Mouse (Mus musculus) midbrain, postnatal 0 days (tissue): Measurements from ENCODE around the gene Flt1. TPM values are rescaled to one million over a fixed set of nuclear protein-coding genes. Genes with fewer than 3 reads are reported as not detected.

Experiments
- ATAC-seq: fragments of 200-750 bp; cut with Nextera tagmentation; 2 replicates; pipeline ENCODE4 v1.8.0; 2017; ENCODE audit warnings: moderate number of reproducible peaks, mild to moderate bottlenecking, moderate TSS enrichment, moderate library complexity; ENCODE audit not compliant: low FRiP score
- DNase-seq: peaks from one replicate; pipeline ENCODE4 v3.0.0-alpha.2; 2015; ENCODE audit warnings: low spot score
- H3K27ac ChIP-seq: fragments of 300-500 bp; sonication (generic); 2 replicates; pipeline ENCODE4 v1.5.1; 2014; ENCODE audit warnings: low read depth, mild to moderate bottlenecking, low read length, mixed read lengths
- H3K27me3 ChIP-seq: fragments of 300-500 bp; sonication (generic); 2 replicates; pipeline ENCODE4 v1.6.1; 2014; ENCODE audit warnings: low read length, control low read depth, mixed read lengths; ENCODE audit not compliant: insufficient read depth
- H3K36me3 ChIP-seq: fragments of 300-500 bp; sonication (generic); 2 replicates; pipeline ENCODE4 v1.6.1; 2014; ENCODE audit warnings: low read length, control low read depth, mixed read lengths; ENCODE audit not compliant: insufficient read depth
- H3K4me1 ChIP-seq: fragments of 300-500 bp; sonication (generic); 2 replicates; pipeline ENCODE4 v1.6.1; 2014; ENCODE audit warnings: mild to moderate bottlenecking, control low read depth, antibody characterized with exemption, low read length, mixed read lengths; ENCODE audit not compliant: insufficient read depth
- H3K4me2 ChIP-seq: fragments of 300-500 bp; sonication (generic); 2 replicates; pipeline ENCODE4 v1.6.1; 2014; ENCODE audit warnings: low read depth, mild to moderate bottlenecking, low read length, mixed read lengths; ENCODE audit not compliant: poor library complexity, severe bottlenecking
- H3K4me3 ChIP-seq: fragments of 300-500 bp; sonication (generic); 2 replicates; pipeline ENCODE4 v1.5.1; 2014; ENCODE audit warnings: low read depth, mild to moderate bottlenecking, low read length, moderate library complexity
- H3K9ac ChIP-seq: fragments of 300-500 bp; sonication (generic); replicated peaks from 2 replicates; pipeline ENCODE4 v1.6.1; 2014; ENCODE audit warnings: mild to moderate bottlenecking, low read length, moderate library complexity, mixed read lengths; ENCODE audit not compliant: poor library complexity, severe bottlenecking
- H3K9me3 ChIP-seq: fragments of 300-500 bp; sonication (generic); 2 replicates; pipeline ENCODE4 v1.6.1; 2016; ENCODE audit warnings: low read length, control low read depth
- CTCF ChIP-seq: IDR thresholded peaks from 2 replicates; pipeline ENCODE4 v1.5.1; 2016; ENCODE audit warnings: antibody characterized with exemption, mild to moderate bottlenecking
- WGBS: fragments of 180-500 bp; shearing (Covaris S2); extraction: QIAGEN DNeasy Blood & Tissue Kit; methylation state at CpG from one replicate; pipeline ENCODE4 v1.1.7; 2014; 5-methylcytosine and 5-hydroxymethylcytosine counted together
- polyA plus RNA-seq: library from polyadenylated mRNA; unstranded; fragments of >200 nt; fragmentation: Nextera tagmentation; extraction: Ambion mirVana; gene quantifications from 2 replicates; pipeline ENCODE4 v1.2.1, GENCODE M21; 2015
- total RNA-seq: library from RNA; depleted of rRNA; stranded (reverse); fragments of >200 nt; gene quantifications from 2 replicates; pipeline ENCODE4 v1.2.3, GENCODE M21; 2014; rRNA removed

Gene Flt1
- total and polyA plus RNA-seq, 2 experiments from 2014 or later: 9.0 to 15.2 TPM

DNA sequence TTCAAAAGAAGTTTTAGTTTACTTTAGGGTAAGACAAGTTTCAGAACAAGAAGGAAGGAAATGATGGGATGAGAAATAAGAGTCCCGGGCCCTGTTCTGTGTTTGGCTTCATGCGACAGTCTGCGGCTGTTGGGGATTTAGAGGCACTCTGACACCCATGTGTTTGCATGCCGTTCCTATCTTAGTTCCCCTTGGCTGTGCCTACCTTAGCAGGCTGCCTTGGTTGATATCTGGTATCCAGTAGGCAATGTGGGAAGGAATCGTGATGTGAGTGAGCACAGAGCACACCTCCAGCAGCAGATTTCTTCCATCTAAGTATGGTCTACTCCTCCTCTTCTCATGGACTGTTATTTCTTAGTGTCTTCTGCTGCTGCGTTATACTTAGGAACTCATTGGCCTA, 193.8 kb downstream of the Flt1 start:
- Histone ChIP-seq H3K36me3 (peaks cover 8% of the 10 kb centered on the region; the same call in 1 of the 2 replicates), H3K27me3 (no peaks in the 10 kb centered on the region), H3K4me2 (no peak overlapping the region), H3K4me1 (no peaks in the 10 kb centered on the region), H3K27ac (no peak overlapping the region), H3K4me3 (no peak overlapping the region), H3K9ac (no peak overlapping the region), H3K9me3 (no peaks in the 10 kb centered on the region)
- TF ChIP-seq CTCF: no peak
- DNase-seq (no peak), ATAC-seq (no peak)
- 93% methylated on average over 6 of the region's 6 CpGs for WGBS

DNA sequence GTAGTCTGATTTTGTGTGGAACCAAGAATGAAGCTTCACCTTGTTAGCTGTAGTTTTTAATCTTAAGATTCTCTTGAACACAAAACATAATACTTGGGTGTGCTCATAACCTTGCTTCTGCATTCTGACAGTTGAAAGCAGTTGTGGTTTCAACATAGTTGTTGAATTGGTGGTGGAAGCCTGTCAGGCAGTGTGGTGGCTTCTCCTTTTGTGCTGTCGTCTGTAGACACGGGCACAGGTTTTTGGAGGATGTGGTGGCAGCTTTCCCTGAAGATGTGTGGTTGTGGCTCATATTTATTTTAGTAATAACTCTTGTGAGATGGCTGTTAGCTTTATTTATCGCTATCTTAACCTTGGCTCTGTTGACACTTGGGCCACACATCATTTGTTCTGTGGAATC, 198.0 kb downstream of the Flt1 start:
- H3K4me1 ChIP-seq: no peaks in the 10 kb centered on the region
- H3K9ac ChIP-seq: no peak overlapping the region
- 91% methylated on average over 3 of the region's 3 CpGs for WGBS
- ATAC-seq (no peak), DNase-seq (no peak)
- no peaks in the 10 kb centered on the region for H3K9me3 ChIP-seq
- H3K27ac ChIP-seq: no peak overlapping the region
- no peak for TF ChIP-seq CTCF
- no peak overlapping the region for H3K4me2 ChIP-seq
- H3K27me3 ChIP-seq: no peaks in the 10 kb centered on the region
- H3K4me3 ChIP-seq: no peak overlapping the region
- peaks cover 5% of the 10 kb centered on the region; the same call in 1 of the 2 replicates for H3K36me3 ChIP-seq

GRCm38 (mm10) chr5:147527006-147527405, 198.8 kb downstream of the Flt1 start:
- no peaks in the 10 kb centered on the region for H3K9me3 ChIP-seq
- ATAC-seq: no peak
- H3K4me2 ChIP-seq: no peak overlapping the region
- H3K9ac ChIP-seq: no peak overlapping the region
- H3K36me3 ChIP-seq: peaks cover 5% of the 10 kb centered on the region; the same call in 1 of the 2 replicates
- H3K27me3 ChIP-seq: no peaks in the 10 kb centered on the region
- H3K27ac ChIP-seq: no peak overlapping the region
- H3K4me3 ChIP-seq: no peak overlapping the region
- TF ChIP-seq CTCF: no peak
- no peak for DNase-seq
- H3K4me1 ChIP-seq: no peaks in the 10 kb centered on the region
- 92% methylated on average over 6 of the region's 6 CpGs for WGBS

Other genes with a start within 250 kb of the Flt1 start
- 220 and 287 TPM in 2 replicates for gene Pomp, start 134.4 kb upstream of the Flt1 start, total RNA-seq
- gene Pomp, start 134.4 kb upstream of the Flt1 start, polyA plus RNA-seq: 513 and 545 TPM in 2 replicates
- gene Slc46a3, start 168.8 kb upstream of the Flt1 start, total RNA-seq: 4.1 and 5.2 TPM in 2 replicates
- gene Slc46a3, start 168.8 kb upstream of the Flt1 start, polyA plus RNA-seq: 5.2 and 7.0 TPM in 2 replicates
- gene Mtus2, start 231.3 kb upstream of the Flt1 start, total RNA-seq: 38.0 and 54.7 TPM in 2 replicates
- 36.6 and 41.6 TPM in 2 replicates for gene Mtus2, start 231.3 kb upstream of the Flt1 start, polyA plus RNA-seq